Mouse (Mus musculus) liver, adult 2 months (tissue): ENCODE measurements at regions not wholly inside any gene's neighbourhood (a gene's known extent, or its start where the extent isn't known, plus 50 kb on each side); places are given as distances from the start of the nearest gene placed in this dataset.

Source experiments
- CTCF ChIP-seq: fragments of 200-500 bp; IDR thresholded peaks from 2 replicates; pipeline ENCODE4 v1.5.1; 2011; ENCODE audit warnings: low read depth, low read length, control low read depth
- POLR2A ChIP-seq: fragments of 200-500 bp; IDR thresholded peaks from 2 replicates; pipeline ENCODE4 v1.6.1; 2011; ENCODE audit warnings: low read length, control low read depth; ENCODE audit not compliant: insufficient read depth; ENCODE audit errors: extremely low read depth

DNA sequence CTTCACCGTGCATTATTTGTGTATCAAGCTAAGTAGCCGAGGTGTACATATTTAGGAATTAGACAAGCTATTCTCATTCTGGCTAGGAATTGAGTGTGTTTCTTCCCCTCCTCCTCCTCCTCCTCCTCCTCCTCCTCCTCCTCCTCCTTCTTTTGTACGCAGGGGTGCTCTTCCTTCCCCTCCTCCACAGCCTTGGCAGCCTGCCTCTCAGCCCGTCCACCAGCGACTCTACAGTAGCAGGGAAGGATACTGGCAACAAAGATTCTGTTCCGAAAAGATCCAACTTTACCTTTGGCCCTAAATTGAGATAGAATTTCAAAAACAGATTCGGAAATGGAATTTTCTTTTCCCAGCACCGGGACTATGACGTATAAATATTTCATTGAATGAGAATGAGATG lies 253.0 kb downstream of the Nup35 start:
- no peak for TF ChIP-seq CTCF
- TF ChIP-seq POLR2A: no peak
